Mouse (Mus musculus): Measurements from ENCODE around the gene Fundc2. TPM values are rescaled to one million over a fixed set of nuclear protein-coding genes. Genes with fewer than 3 reads are reported as not detected.

The Fundc2 gene
- 10 to 100 TPM; 51.6 to 51.8 TPM for total RNA-seq (2021)
- long read RNA-seq, experiment 1, transcript Fundc2-201 (5 exons, 2,562 nt): major isoform, 27 of 29 reads
- long read RNA-seq, experiment 1, partial matches to known transcripts: 0 of 29 reads
- long read RNA-seq, experiment 1, other reads (novel, unspliced or antisense): 2 of 29 reads
- long read RNA-seq, experiment 2, transcript Fundc2-201 (5 exons, 2,562 nt): major isoform, 22 of 25 reads
- long read RNA-seq, experiment 2, partial matches to known transcripts: 1 of 25 reads
- long read RNA-seq, experiment 2, other reads (novel, unspliced or antisense): 2 of 25 reads

DNA sequence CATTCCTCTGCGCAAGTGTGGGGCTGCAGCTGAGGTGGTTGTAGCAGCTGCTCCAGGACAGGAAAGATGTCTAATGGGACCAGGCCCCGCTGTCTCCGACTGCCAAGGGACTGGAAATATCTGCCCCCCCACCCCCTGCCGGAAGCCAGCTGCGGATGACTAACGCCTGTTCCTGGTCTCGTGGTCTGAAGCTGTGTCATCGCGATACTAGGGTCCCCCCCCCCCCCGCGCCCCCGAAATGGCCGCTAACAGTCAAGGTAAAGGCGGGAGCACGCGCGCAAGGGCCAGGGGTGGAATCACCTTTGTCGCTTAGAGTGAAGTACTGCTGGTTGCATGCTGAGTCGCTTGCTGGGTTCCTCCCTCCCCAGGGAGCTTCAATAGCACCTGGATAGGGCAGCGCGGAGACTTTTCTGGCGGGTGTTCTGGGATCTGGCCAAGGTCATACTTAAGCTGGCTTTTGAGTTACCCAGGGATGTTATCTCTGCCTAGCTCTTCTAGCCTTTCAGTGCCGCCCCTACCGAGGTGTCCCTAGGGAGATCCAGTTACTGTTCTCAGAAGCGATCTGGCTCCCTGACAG lies at the start of gene Fundc2, which contains the start of gene F8:
TSS of gene Fundc2 (plus strand) at position 205 of the 577 bp plus-strand sequence.
TSS of gene F8 (minus strand) at position 421 of the 577 bp plus-strand sequence.
- DNase-seq (ENCODE audit: extremely low spot score in 1 of 2, low spot score in 2 of 2): peak; percentile 19 to 71
- peak within 1 kb of the TSS; percentile 51 for H3K4me3 ChIP-seq
- H3K27ac ChIP-seq: peak within 1 kb of the TSS; percentile 76
- no peak for TF ChIP-seq CTCF (IDR thresholded peaks at IDR 0.05)
- intact Hi-C loops (cut with DNase I): loop anchor here (1.0 kb wide), 1 partner anchor 34 kb away; the partner anchor contains the start of genes Brcc3, Cmc4 and Mtcp1

DNA sequence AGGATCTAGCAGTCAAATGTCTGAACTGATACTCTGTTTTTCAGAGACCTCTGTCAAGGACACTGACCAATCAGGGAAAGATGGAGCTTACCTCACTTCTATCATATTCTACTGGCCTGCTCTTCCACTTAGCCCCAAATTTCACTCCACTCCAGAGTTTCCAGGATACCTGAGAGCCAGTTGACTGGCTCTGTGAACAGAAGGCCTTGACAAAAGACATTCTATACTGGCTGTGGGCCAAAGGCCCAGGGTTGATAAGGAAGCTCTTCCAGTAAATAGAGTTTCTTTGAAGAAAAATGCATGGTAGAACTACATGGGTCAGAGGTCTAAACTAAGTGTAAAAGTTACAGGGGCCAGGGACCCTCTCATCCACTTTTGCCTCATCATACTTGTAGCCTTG lies 12.0 kb upstream of the Fundc2 start:
- Histone ChIP-seq H3K27ac (no peak overlapping the region), H3K4me3 (no peak overlapping the region)
- TF ChIP-seq CTCF (IDR thresholded peaks at IDR 0.05): no peak
- no peak for DNase-seq (ENCODE audit: extremely low spot score in 1 of 2, low spot score in 2 of 2)
- intact Hi-C loops (cut with DNase I): no loop called here

DNA sequence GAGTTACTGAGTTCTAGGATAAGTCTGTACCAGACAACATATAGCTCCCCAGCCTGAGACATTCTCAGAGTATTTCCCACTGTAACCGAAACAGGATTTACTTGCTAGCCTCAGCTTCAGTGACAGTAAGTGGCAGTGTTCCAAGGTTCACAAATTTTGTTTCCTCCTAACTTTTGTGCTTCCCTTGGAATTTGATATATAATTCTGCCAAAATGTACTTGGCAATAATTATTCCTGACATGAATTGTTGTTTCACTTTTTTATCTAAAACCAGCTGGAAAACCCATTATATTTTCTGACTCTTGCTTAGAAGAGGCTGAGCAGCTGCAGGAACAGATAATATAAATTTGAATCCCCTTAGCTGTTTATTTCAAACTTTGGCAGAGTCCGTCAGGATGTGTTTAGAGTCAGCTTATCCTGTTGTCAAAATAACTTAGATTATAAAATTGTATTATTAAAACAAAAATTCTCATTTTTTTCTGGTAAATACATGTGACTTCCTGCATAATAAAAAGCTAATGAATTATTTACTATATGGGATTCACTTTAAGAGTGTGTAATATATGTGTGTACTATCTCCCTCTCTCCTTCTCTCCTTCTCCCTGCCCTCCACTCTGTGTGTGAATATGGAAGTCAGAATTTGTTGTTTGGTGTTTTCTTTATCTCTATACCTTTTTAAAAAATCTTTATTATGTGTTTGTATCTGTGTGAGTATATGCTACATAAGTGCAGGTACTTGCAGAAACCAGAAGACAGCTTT lies 9.4 kb upstream of the Fundc2 start:
- DNase-seq (ENCODE audit: extremely low spot score in 1 of 2, low spot score in 2 of 2): no peak
- H3K4me3 ChIP-seq: no peak overlapping the region
- H3K27ac ChIP-seq: no peak overlapping the region
- TF ChIP-seq CTCF (IDR thresholded peaks at IDR 0.05): no peak
- intact Hi-C loops (cut with DNase I): no loop called here

DNA sequence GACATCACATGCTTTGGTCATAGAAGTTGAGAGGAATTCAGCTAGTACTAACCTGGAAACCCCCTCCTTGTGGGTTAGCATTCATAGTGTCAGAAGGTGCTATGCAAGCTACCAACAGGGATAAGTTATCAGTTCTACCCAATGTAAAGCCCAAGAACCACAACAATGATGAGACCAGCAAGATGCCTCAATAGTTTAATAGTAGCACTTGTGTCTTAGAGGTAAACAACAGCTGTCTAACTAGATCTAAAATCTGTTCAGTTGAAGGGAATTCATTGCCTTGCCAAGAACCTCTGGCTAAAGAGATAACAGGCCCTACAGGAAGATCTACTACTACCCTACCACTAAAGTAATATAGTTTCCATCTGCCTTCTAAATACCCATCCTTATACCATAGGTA lies 5.4 kb upstream of the Fundc2 start:
- no peak for TF ChIP-seq CTCF (IDR thresholded peaks at IDR 0.05)
- H3K27ac ChIP-seq: no peak overlapping the region
- intact Hi-C loops (cut with DNase I): no loop called here
- no peak for DNase-seq (ENCODE audit: extremely low spot score in 1 of 2, low spot score in 2 of 2)
- H3K4me3 ChIP-seq: no peak overlapping the region

DNA sequence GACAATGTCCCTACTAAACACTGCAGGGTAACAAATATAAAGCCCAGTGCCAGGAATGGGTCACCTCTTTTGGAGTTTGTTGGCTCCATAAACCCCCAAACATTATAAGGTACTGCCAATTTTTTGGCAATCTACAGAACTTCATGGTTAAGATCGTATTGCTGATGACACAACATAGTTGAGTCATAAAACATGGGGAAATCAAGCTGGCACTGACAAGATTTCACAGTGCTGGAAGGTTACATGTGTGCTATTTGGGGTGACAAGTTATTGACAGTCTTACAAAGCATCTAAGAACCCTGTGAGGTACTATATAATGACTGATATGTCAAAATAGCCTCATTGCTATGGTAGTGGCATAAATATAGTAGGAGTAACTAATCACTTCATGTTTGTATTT lies 1.0 kb upstream of the Fundc2 start:
- TF ChIP-seq CTCF (IDR thresholded peaks at IDR 0.05): no peak
- no peak for DNase-seq (ENCODE audit: extremely low spot score in 1 of 2, low spot score in 2 of 2)
- H3K4me3 ChIP-seq: no peak overlapping the region
- intact Hi-C loops (cut with DNase I): loop anchor here (2.0 kb wide), 1 partner anchor 250 kb away; the partner anchor contains the start of gene Mpp1
- H3K27ac ChIP-seq: no peak overlapping the region

DNA sequence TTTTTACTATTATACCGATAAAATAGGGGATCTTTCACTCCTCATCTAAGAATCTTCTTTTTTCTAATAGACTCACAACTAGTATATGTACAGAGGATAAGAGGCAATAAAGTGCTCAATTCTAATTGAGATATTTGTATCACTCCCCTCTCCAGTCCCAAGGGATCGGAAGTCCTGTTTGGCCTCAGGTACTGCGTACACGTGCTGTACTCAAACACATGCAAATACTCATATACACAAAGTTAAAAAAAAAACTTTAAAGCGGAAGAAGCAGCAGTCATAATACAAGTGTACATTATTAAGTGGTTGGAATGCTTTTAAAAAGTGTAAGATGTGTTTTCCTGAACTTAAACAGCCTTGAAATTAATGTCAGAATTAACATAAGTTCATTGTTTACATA lies 500 bp upstream of the Fundc2 start:
- TF ChIP-seq CTCF (IDR thresholded peaks at IDR 0.05): no peak
- intact Hi-C loops (cut with DNase I): loop anchor here (1.0 to 2.0 kb wide), 2 partner anchors 35 to 251 kb away; partner anchors contain the start of genes Brcc3, Cmc4, Mpp1 and Mtcp1
- Histone ChIP-seq H3K27ac (peak overlapping the region; percentile 8), H3K4me3 (peak overlapping the region; percentile 51)
- no peak for DNase-seq (ENCODE audit: extremely low spot score in 1 of 2, low spot score in 2 of 2)

DNA sequence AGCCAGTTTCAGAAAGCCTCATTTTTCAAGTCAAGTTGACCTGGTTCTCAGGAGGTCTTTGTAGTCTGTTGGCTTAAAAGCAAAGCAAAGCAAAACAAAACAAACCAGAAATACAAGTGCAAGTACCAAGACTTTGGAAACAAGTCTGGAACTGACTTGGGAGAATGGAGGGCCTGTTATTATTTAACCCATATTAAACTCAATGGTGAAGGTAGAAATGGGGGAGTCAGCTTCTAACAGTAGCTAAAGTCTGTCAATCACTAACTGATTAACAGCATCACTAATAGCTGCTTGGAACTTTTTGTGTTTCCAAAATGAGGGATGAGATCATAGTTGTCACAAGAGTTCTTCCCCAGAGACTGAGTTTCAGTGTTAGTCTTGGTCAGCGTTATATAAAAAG lies 17.3 kb downstream of the Fundc2 start:
- no peak for TF ChIP-seq CTCF (IDR thresholded peaks at IDR 0.05)
- DNase-seq (ENCODE audit: extremely low spot score in 1 of 2, low spot score in 2 of 2): no peak
- intact Hi-C loops (cut with DNase I): no loop called here
- Histone ChIP-seq H3K4me3 (no peak overlapping the region), H3K27ac (no peak overlapping the region)

DNA sequence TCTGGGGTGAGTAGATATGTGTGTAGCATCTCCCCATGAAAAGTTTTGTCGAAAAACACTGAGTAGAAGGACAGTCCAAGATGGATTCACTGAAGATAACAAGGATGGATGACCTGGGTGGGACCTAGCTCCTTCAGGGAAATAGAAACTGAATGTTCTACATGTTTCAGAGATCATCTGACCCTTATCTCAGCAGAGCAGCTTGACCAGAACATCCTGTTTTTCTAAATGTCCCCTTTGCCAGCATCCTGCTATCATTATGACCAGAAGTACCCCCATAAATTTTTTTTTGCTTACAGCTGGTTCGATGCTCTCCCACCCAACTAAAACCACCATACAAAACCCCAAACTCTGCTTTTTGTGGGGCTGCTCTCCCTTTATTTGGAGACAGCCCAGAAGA lies 20.5 kb downstream of the Fundc2 start:
- no peak overlapping the region for H3K27ac ChIP-seq
- DNase-seq (ENCODE audit: extremely low spot score in 1 of 2, low spot score in 2 of 2): no peak
- no peak overlapping the region for H3K4me3 ChIP-seq
- intact Hi-C loops (cut with DNase I): no loop called here
- TF ChIP-seq CTCF (IDR thresholded peaks at IDR 0.05): no peak

DNA sequence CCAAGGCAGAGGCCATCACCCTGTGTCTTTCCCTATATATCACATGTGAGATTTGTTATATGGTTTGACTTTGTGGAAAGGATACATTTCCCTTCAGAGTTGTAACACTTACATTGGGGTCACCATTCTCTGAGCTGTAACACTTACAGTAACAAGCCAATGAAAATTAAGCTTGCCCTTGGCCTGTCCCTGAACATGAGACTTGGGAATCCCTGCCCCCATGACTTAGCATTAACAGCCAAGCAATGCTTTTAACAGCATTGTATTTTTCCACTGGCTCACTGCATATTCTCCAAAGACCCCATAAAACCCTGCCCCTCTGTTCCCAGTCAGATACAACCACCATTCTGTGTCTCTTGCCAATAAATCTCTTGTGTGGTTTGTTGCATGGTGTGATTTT lies 21.2 kb downstream of the Fundc2 start:
- no peak for DNase-seq (ENCODE audit: extremely low spot score in 1 of 2, low spot score in 2 of 2)
- H3K27ac ChIP-seq: no peak overlapping the region
- intact Hi-C loops (cut with DNase I): no loop called here
- no peak for TF ChIP-seq CTCF (IDR thresholded peaks at IDR 0.05)
- no peak overlapping the region for H3K4me3 ChIP-seq

DNA sequence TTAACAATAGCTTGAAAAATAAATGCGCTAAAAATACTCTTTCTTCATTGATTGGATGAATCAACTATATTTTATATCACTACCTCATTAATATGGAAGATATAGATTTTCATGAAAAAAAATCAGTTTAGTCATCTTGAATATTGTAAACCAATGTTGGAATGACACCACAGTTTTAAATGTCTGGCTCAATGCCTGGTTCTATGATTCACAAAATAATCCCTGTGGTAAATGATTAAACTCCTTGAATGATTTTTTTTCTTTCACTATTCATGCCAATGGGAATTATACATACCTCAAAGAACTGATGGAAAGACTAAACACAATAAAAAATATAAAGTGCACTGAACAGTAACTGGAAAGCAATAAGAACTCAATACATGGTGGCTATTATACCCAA lies 27.5 kb downstream of the Fundc2 start:
- DNase-seq (ENCODE audit: extremely low spot score in 1 of 2, low spot score in 2 of 2): no peak
- Histone ChIP-seq H3K4me3 (no peak overlapping the region), H3K27ac (no peak overlapping the region)
- intact Hi-C loops (cut with DNase I): loop anchor here (10.0 kb wide), 1 partner anchor 265 kb away; no protein-coding TSS in a partner anchor
- no peak for TF ChIP-seq CTCF (IDR thresholded peaks at IDR 0.05)

DNA sequence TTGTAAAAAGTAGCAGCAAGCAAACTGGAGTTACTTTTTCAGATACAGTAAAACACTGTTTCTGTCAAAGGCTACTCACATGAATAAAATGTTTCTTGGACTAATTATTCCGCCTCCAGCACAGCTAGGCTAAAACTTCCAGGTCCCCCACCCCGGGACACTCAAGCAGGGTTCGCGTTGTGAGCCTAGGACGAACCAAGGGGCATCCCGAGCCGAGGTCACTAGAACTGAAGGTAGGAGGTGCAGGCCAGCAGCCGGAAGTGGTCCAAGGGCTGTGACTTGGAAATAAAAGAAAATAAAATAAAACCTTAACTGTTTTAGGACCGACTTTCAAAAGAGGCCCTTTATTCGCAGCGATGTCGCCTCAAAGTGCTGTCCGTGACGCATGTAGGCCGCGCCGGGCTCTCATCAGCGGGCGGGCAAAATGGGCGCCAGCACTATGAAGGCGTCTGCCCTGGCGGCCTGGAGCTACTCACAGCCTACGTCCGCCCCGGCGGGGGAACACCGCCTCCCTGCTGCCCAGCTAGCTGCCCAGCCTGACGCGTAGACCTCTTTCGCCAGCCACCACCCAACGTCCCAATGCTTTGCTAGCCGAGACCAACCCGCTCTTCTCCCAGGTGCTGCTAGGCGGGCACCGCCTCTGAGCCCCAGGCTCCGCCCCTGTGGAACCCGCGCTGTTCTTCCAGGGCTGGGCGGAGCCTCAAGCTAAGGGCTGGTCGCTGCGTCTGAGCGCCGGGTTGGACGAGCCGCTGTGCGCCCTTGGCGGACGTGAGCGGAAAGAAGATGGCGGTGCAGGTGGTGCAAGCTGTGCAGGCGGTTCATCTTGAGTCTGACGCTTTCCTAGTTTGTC lies 34.0 kb downstream of the Fundc2 start, which contains the start of the genes Cmc4, Mtcp1 and Brcc3:
TSS of gene Cmc4 (minus strand) at position 649 of the 850 bp plus-strand sequence.
TSS of gene Mtcp1 (minus strand) at position 653 of the 850 bp plus-strand sequence.
TSS of gene Brcc3 (plus strand) at position 693 of the 850 bp plus-strand sequence.
- Histone ChIP-seq H3K27ac (peak within 1 kb of the TSS; percentile 83), H3K4me3 (peak within 1 kb of the TSS; percentile 63)
- DNase-seq (ENCODE audit: extremely low spot score in 1 of 2, low spot score in 2 of 2): peak; percentile 78 to 84
- TF ChIP-seq CTCF (IDR thresholded peaks at IDR 0.05): no peak; the same call in none of the 2 replicates
- intact Hi-C loops (cut with DNase I): loop anchor here (1.0 to 10.0 kb wide), 3 partner anchors 34 to 259 kb away; partner anchors contain the start of genes F8, Fundc2 and Vbp1

Other genes with a start within 250 kb of the Fundc2 start
- not detected for gene Smim9, start 218.6 kb upstream of the Fundc2 start, total RNA-seq (2021)
- gene F8, start 216 bp downstream of the Fundc2 start, total RNA-seq (2021): 1 to 10 TPM; 3.6 TPM
- 10 to 100 TPM; 14.1 to 14.4 TPM for gene Cmc4, start 34.2 kb downstream of the Fundc2 start, total RNA-seq (2021)
- gene Mtcp1, start 34.2 kb downstream of the Fundc2 start, total RNA-seq (2021): 10 to 100 TPM in 1 of 2 experiments, 1 to 10 TPM in 1; 9.2 to 10.5 TPM
- gene Brcc3, start 34.2 kb downstream of the Fundc2 start, total RNA-seq (2021): 10 to 100 TPM; 30.9 to 37.1 TPM
- gene Vbp1, start 131.9 kb downstream of the Fundc2 start, total RNA-seq (2021): 10 to 100 TPM; 63.6 to 64.8 TPM
- gene Rab39b, start 195.8 kb downstream of the Fundc2 start, total RNA-seq (2021): 10 to 100 TPM; 37.6 to 38.8 TPM